Mouse (Mus musculus) heart, adult 18-20 months (tissue): ENCODE measurements around the gene Stfa1. TPM values are rescaled to one million over a fixed set of nuclear protein-coding genes. Genes with fewer than 3 reads are reported as not detected.
"Not testable (repeated sequence)": the region's sequence is repeated elsewhere in the genome, so short reads cannot be mapped to it uniquely, and the experiment has no call there.

Source experiments
- DNase-seq, 2 experiments: peaks; one replicate each; pipeline ENCODE4 v3.0.0; 2021 to 2022; ENCODE audit warnings: mixed read lengths in 1 of 2
- long read RNA-seq, 2 experiments: library from polyadenylated mRNA; stranded (forward); transcript quantifications; one replicate each; pipeline ENCODE4 v2.0.0; 2021
- total RNA-seq, 2 experiments: library from RNA; stranded (reverse); gene quantifications; 2 replicates each; pipeline ENCODE4 v1.2.3; 2021

Gene Stfa1
- total RNA-seq = not detected
- long read RNA-seq, experiment 1 = 0 reads
- long read RNA-seq, experiment 2 = 0 reads

DNA sequence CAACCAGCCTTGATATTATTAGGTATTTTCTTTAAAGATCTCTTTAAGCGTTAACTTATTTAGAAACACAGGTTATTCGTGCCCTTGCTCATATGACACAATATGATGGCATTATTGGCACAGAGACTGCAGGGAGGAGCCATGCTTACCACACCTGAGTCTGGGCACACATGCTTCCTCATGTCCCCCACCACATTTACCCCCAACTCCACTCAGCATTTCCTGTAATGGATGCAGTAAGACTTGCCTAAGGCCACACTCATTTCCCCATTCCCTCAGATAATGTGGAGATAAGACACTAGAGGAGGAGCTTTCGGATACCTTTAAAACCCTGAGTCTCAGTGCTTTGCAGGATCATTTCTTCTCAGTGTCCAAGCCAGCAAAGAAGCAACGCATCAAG lies at the start of gene Stfa1:
TSS of gene Stfa1 (plus strand) at position 156 of the 400 bp plus-strand sequence.
- not testable (repeated sequence) for DNase-seq

DNA sequence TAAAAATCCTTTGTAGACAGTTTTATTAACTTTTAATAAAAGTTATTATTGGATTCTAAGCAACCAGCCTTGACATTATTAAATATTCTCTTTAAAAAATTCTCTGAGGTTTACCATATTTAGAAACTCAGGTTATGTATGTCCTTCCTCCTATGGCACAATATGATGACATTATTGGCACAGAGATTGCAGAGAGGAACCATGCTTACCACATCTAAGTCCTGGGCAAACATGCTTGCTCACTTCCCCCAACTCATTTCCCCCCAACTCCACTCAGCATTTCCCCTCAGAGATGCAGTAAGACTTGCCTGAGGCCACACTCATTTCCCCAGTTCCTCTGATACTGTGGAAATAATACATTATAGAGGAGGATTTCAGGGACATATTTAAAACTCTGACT lies 16.2 kb upstream of the Stfa1 start:
- DNase-seq = not testable (repeated sequence)

DNA sequence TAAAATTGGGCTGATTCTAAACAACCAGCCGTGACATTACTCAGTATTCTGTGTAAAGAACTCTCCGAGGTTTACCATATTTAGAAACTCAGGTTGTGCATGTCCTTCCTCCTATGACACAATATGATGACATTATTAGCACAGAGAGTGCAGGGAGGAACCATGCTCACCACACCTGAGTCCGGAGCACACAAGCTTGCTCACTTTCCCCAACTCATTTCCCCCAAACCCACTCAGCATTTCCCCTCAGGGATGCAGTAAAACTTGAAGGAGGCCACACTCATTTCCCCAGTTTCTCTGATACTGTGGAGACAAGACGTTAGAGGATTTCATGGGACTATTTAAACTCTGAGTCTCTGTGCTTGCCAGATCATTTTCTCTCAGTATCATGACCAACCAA lies 12.4 kb downstream of the Stfa1 start:
- DNase-seq = no peak

DNA sequence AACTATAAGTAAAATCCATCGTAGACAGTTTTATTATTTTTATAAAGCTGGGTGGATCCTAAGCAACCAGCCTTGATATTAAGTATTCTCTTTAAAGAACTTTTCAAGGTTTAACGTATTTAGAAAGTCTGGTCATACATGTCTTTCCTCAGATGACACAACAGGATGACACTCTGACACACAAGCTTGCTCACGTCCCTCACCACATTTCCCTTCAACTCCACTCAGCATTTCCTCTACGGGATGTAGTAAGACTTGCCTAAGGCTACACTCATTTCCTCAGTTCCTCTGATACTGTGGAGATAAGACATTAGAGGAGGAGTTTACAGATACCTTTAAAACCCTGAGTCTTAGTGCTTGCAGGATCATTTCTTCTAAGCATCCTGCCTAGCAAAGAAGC lies 30.9 kb downstream of the Stfa1 start:
- DNase-seq = peak in 1 of 2 experiments; percentile 0

DNA sequence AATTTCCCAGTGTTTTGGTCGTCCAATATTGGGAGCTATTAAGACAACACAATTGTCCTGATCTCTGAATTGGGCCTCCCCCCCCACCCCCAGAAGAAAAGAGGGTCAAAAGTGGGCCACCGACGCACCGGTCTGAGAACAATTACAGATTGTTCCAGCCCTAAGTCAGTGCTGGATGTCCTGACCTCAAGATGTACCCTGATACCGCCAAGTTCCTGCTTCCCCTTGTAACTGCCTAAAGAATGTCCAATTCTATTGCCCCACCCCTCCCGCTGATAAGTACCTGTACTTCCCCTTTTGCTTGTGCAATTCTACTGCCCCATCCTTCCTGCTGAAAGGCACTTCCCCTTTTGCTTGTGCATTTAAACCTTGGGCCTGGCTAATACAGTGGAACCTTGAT lies 39.4 kb downstream of the Stfa1 start:
- DNase-seq = peak in 1 of 2 experiments; percentile 16

DNA sequence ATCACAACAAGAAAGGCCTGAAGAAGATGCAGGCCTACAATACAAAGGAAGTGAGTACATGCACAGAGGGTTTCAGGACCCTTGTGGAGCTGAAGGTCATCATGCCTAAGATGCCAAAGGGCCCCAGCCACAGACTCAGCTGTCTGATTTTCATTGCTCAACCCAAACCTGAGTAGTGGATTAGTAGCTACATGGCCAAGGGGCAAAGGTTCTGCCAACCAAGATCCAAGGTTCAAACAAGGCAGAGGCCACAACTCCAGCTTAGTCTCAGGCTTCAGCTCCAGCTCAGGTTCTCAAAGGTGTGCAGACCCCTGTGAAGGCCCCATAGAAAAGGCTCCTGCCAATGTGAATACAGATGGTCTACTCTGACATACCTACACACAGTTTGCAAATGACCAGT lies 42.5 kb downstream of the Stfa1 start:
- no peak for DNase-seq

DNA sequence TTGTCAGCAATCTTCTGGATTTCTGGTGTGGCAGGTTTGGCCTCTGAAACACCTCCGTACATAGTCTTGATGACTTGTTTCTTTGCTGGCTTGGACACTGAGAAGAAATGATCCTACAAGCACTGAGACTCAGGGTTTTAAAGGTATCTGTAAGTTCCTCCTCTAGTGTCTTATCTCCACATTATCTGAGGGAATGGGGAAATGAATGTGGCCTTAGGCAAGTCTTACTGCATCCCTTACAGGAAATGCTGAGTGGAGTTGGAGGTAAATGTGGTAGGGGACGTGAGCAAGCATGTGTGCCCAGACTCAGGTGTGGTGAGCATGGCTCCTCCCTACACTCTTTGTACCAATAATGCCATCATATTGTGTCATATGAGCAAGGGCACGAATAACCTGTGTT lies 57.5 kb downstream of the Stfa1 start, which contains the start of gene BC117090:
TSS of gene BC117090 (minus strand) at position 101 of the 400 bp plus-strand sequence.
- DNase-seq = no peak

Other genes starting within 250 kb of the Stfa1 start
- gene Wdr5b, start 235.8 kb upstream of the Stfa1 start, total RNA-seq = 1 to 10 TPM; 2.6 to 3.0 TPM
- gene Fam162a, start 205.4 kb upstream of the Stfa1 start, total RNA-seq = 100 to 1,000 TPM; 252 to 253 TPM
- 10 to 100 TPM; 30.3 to 36.8 TPM for gene Ccdc58, start 205.3 kb upstream of the Stfa1 start, total RNA-seq
- not detected for gene Csta1, start 145.7 kb upstream of the Stfa1 start, total RNA-seq
- not detected for gene Stfa2l1, start 120.1 kb upstream of the Stfa1 start, total RNA-seq
- gene Gm5483, start 92.7 kb upstream of the Stfa1 start, total RNA-seq = not detected
- not detected for gene Gm5416, start 66.5 kb upstream of the Stfa1 start, total RNA-seq
- not detected for gene 2010005H15Rik, start 55.5 kb upstream of the Stfa1 start, total RNA-seq
- gene BC117090, start 57.4 kb downstream of the Stfa1 start, total RNA-seq = not detected
- gene BC100530, start 90.8 kb downstream of the Stfa1 start, total RNA-seq = not detected
- not detected for gene Stfa2, start 131.5 kb downstream of the Stfa1 start, total RNA-seq
- gene Stfa3, start 178.4 kb downstream of the Stfa1 start, total RNA-seq = not detected